28 mouse cellular contexts compared by ENCODE assay signal in the genomic region with DNA sequence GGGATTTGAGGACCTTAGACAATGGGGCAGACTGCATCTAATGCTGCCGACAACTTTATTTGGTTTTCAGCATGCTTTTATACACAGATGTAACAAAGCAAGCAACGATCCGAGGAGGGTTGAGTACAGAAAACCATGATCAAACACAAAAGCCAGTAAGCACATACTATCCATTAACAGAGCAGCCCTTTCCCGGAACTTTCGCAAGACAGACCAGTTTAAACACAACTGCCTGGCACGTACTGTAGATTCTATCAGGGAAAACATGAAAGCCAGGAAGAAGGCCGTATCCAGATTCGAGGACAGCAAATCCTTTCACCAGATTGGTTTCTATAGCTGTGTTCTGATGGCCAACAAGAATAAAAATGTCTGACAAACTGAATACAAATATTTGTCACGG.
DNase-seq lines count a peak whose midpoint lies in the region; ATAC-seq and TF ChIP-seq lines count a peak whose summit lies in the region.
"Had no signal": no experiment of that assay in that cellular context is flagged by ENCODE, and none has a peak within 500 bp of the region (broad histone marks: within the 10 kb centered on the region; RNA-seq: fewer than 3 reads in every experiment).

No protein-coding gene starts in this region.

- DNase-seq in lung, embryonic 14.5 days = peak; percentile 13
- no peak for DNase-seq in lung, postnatal 4 days
- DNase-seq in embryonic facial prominence, embryonic 10.5 days (ENCODE audit: low spot score) = no peak
- DNase-seq in fat pad, adult 2 months (ENCODE audit: extremely low read depth, low read depth, low spot score) = peak; percentile 37
- no peak for DNase-seq in urinary bladder, postnatal 25 days (ENCODE audit: low spot score)
- no peak for DNase-seq in cerebellum, adult 8-10 months
- DNase-seq: adrenal gland, postnatal 10 days; cerebellum, adult 18-20 months; cerebellum, postnatal 25 days; forebrain, postnatal 0 days; gastrocnemius, postnatal 14 days; heart, adult 2 months; heart, postnatal 14 days; kidney, adult 18-20 months; kidney, postnatal 4 days; layer of hippocampus, adult 9-11 months; right cerebral cortex, adult 18-20 months; right cerebral cortex, postnatal 4 days; thymus, postnatal 14 days had no signal

- H3K4me2 ChIP-seq in lung, embryonic 14.5 days = no peak overlapping the region
- H3K4me2 ChIP-seq in stomach, embryonic 16.5 days (ENCODE audit: low read depth, low read length) = no peak overlapping the region
- H3K4me2 ChIP-seq: embryonic facial prominence, embryonic 15.5 days; heart, embryonic 13.5 days; hindbrain, embryonic 12.5 days; limb, embryonic 15.5 days; midbrain, embryonic 12.5 days; neural tube, embryonic 15.5 days had no signal

- no peak overlapping the region; the same call in 1 of the 2 replicates for H3K27ac ChIP-seq in lung, embryonic 14.5 days (ENCODE audit: low read depth)
- H3K27ac ChIP-seq in embryonic facial prominence, embryonic 10.5 days (replicated peaks) = peak overlapping the region; percentile 85; the same call in 1 of the 2 replicates
- peak overlapping the region; percentile 85 for H3K27ac ChIP-seq in stomach, embryonic 16.5 days (ENCODE audit: low read length)
- H3K27ac ChIP-seq: embryonic facial prominence, embryonic 15.5 days; heart, adult 2 months; heart, embryonic 13.5 days; hindbrain, embryonic 12.5 days; left cerebral cortex, adult 2 months; limb, embryonic 15.5 days; midbrain, embryonic 12.5 days; neural tube, embryonic 15.5 days had no signal

- no peak overlapping the region for H3K4me3 ChIP-seq in lung, embryonic 14.5 days (ENCODE audit: low read depth, low read length)
- H3K4me3 ChIP-seq in embryonic facial prominence, embryonic 10.5 days = no peak overlapping the region
- no peak overlapping the region for H3K4me3 ChIP-seq in stomach, embryonic 16.5 days (replicated peaks; ENCODE audit: low read length)
- H3K4me3 ChIP-seq: embryonic facial prominence, embryonic 15.5 days; heart, adult 2 months; heart, embryonic 13.5 days; hindbrain, embryonic 12.5 days; left cerebral cortex, adult 2 months; limb, embryonic 15.5 days; midbrain, embryonic 12.5 days; neural tube, embryonic 15.5 days had no signal

- 58% methylated on average over 9 of the region's 9 CpGs for WGBS in lung, embryonic 14.5 days
- WGBS in embryonic facial prominence, embryonic 10.5 days = 92% methylated on average over 9 of the region's 9 CpGs
- WGBS in stomach, embryonic 16.5 days = 65% methylated on average over 9 of the region's 9 CpGs

- H3K36me3 ChIP-seq in lung, embryonic 14.5 days (ENCODE audit: insufficient read depth) = no peaks in the 10 kb centered on the region
- no peaks in the 10 kb centered on the region for H3K36me3 ChIP-seq in embryonic facial prominence, embryonic 10.5 days (replicated peaks)
- no peaks in the 10 kb centered on the region for H3K36me3 ChIP-seq in stomach, embryonic 16.5 days (ENCODE audit: control insufficient read depth, insufficient read depth, low read length)
- H3K36me3 ChIP-seq: embryonic facial prominence, embryonic 15.5 days; heart, embryonic 13.5 days; hindbrain, embryonic 12.5 days; limb, embryonic 15.5 days; midbrain, embryonic 12.5 days; neural tube, embryonic 15.5 days had no signal

- peaks cover 19% of the 10 kb centered on the region for H3K4me1 ChIP-seq in lung, embryonic 14.5 days (ENCODE audit: insufficient read depth)
- H3K4me1 ChIP-seq in embryonic facial prominence, embryonic 10.5 days = peaks cover 68% of the 10 kb centered on the region
- peaks cover 27% of the 10 kb centered on the region for H3K4me1 ChIP-seq in stomach, embryonic 16.5 days (ENCODE audit: control insufficient read depth, insufficient read depth, low read length)

- no peaks in the 10 kb centered on the region for H3K9me3 ChIP-seq in lung, embryonic 14.5 days (ENCODE audit: low read depth, low read length)
- H3K9me3 ChIP-seq in embryonic facial prominence, embryonic 10.5 days = no peaks in the 10 kb centered on the region
- H3K9me3 ChIP-seq in stomach, embryonic 16.5 days (replicated peaks; ENCODE audit: control insufficient read depth, low read length) = no peaks in the 10 kb centered on the region
- H3K9me3 ChIP-seq: embryonic facial prominence, embryonic 15.5 days; heart, embryonic 13.5 days; hindbrain, embryonic 12.5 days; limb, embryonic 15.5 days; midbrain, embryonic 12.5 days; neural tube, embryonic 15.5 days had no signal

- H3K9ac ChIP-seq in lung, embryonic 14.5 days = no peak overlapping the region
- H3K9ac ChIP-seq in stomach, embryonic 16.5 days (ENCODE audit: low read length) = no peak overlapping the region
- H3K9ac ChIP-seq: embryonic facial prominence, embryonic 15.5 days; forebrain, postnatal 0 days; heart, embryonic 13.5 days; hindbrain, embryonic 12.5 days; limb, embryonic 15.5 days; midbrain, embryonic 12.5 days; neural tube, embryonic 15.5 days had no signal

- no peak for ATAC-seq in lung, embryonic 14.5 days (ENCODE audit: insufficient read depth)
- ATAC-seq in stomach, embryonic 16.5 days (ENCODE audit: insufficient read depth, low FRiP score) = no peak
- ATAC-seq: activated CD4-positive, CD25-positive, alpha-beta regulatory T cell, adult 4 months; forebrain, postnatal 0 days had no signal

- no peak for TF ChIP-seq CTCF in lung, embryonic 14.5 days (IDR thresholded peaks at IDR 0.05; ENCODE audit: low read depth)

- H3K27me3 ChIP-seq in lung, embryonic 14.5 days (ENCODE audit: insufficient read depth, low read length) = no peaks in the 10 kb centered on the region
- H3K27me3 ChIP-seq in embryonic facial prominence, embryonic 10.5 days (replicated peaks; ENCODE audit: low read depth, poor library complexity, severe bottlenecking) = no peaks in the 10 kb centered on the region
- H3K27me3 ChIP-seq in stomach, embryonic 16.5 days (ENCODE audit: control insufficient read depth, insufficient read depth, low read length) = no peaks in the 10 kb centered on the region
- H3K27me3 ChIP-seq: embryonic facial prominence, embryonic 15.5 days; heart, embryonic 13.5 days; hindbrain, embryonic 12.5 days; limb, embryonic 15.5 days; midbrain, embryonic 12.5 days; neural tube, embryonic 15.5 days had no signal

Comparison
In these comparisons a context has a peak if more than half of its experiments do, and no peak if none do; other contexts are left out.
1. DNase-seq: peak in lung, embryonic 14.5 days (single experiment) and fat pad, adult 2 months (single experiment); none in lung, postnatal 4 days (0 of 2), embryonic facial prominence, embryonic 10.5 days (single experiment), urinary bladder, postnatal 25 days (single experiment) and cerebellum, adult 8-10 months (single experiment).